Mouse (Mus musculus) stomach, postnatal 0 days (tissue): ENCODE data around the gene Ccndbp1. TPM values are rescaled to one million over a fixed set of nuclear protein-coding genes. Genes with fewer than 3 reads are reported as not detected.

Source experiments
- ATAC-seq: fragments of 200-750 bp; cut with Nextera tagmentation; 2 replicates; pipeline ENCODE4 v1.8.0; 2017; ENCODE audit not compliant: low FRiP score, low TSS enrichment
- DNase-seq: peaks from one replicate; pipeline ENCODE4 v3.0.0-alpha.2; 2016; ENCODE audit warnings: low spot score
- H3K27ac ChIP-seq: fragments of 300-500 bp; sonication (generic); replicated peaks from 2 replicates; pipeline ENCODE4 v1.5.1; 2014; ENCODE audit warnings: mild to moderate bottlenecking, control low read depth
- H3K27me3 ChIP-seq: fragments of 300-500 bp; sonication (generic); 2 replicates; pipeline ENCODE4 v1.6.1; 2014; ENCODE audit warnings: low read length; ENCODE audit not compliant: control insufficient read depth, insufficient read depth
- H3K36me3 ChIP-seq: fragments of 300-500 bp; sonication (generic); 2 replicates; pipeline ENCODE4 v1.6.1; 2014; ENCODE audit warnings: low read length, mixed read lengths; ENCODE audit not compliant: control insufficient read depth, insufficient read depth
- H3K4me1 ChIP-seq: fragments of 300-500 bp; sonication (generic); replicated peaks from 2 replicates; pipeline ENCODE4 v1.6.1; 2014; ENCODE audit warnings: antibody characterized with exemption; ENCODE audit not compliant: control insufficient read depth, insufficient read depth
- H3K4me2 ChIP-seq: fragments of 300-500 bp; sonication (generic); replicated peaks from 2 replicates; pipeline ENCODE4 v1.6.1; 2014; ENCODE audit warnings: low read depth, mild to moderate bottlenecking, control low read depth, moderate library complexity
- H3K4me3 ChIP-seq: fragments of 300-500 bp; sonication (generic); 2 replicates; pipeline ENCODE4 v1.5.1; 2014; ENCODE audit warnings: low read depth, low read length, control low read depth
- H3K9ac ChIP-seq: fragments of 300-500 bp; sonication (generic); 2 replicates; pipeline ENCODE4 v1.6.1; 2014; ENCODE audit warnings: mild to moderate bottlenecking, low read length, control low read depth, mixed read lengths
- H3K9me3 ChIP-seq: fragments of 300-500 bp; sonication (generic); 2 replicates; pipeline ENCODE4 v1.6.1; 2016; ENCODE audit warnings: low read length; ENCODE audit not compliant: control insufficient read depth
- CTCF ChIP-seq: IDR thresholded peaks from 2 replicates; pipeline ENCODE4 v1.5.1; 2016; ENCODE audit warnings: antibody characterized with exemption, low read depth, mild to moderate bottlenecking, moderate library complexity
- EP300 ChIP-seq: optimal IDR thresholded peaks from 2 replicates; pipeline ENCODE3; 2016; ENCODE audit warnings: antibody characterized with exemption
- WGBS: fragments of 180-500 bp; shearing (Covaris S2); extraction: QIAGEN DNeasy Blood & Tissue Kit; methylation state at CpG from one replicate; pipeline ENCODE4 v1.1.7; 2014; 5-methylcytosine and 5-hydroxymethylcytosine counted together
- polyA plus RNA-seq: library from polyadenylated mRNA; unstranded; fragments of >200 nt; fragmentation: Nextera tagmentation; extraction: Ambion mirVana; gene quantifications from 2 replicates; pipeline ENCODE4 v1.2.1, GENCODE M21; 2015

Ccndbp1 gene
- polyA plus RNA-seq, 1 experiment from 2014 or later, result 31.1 TPM

- Histone ChIP-seq H3K9me3 (no peaks in the 10 kb centered on the region), H3K27ac (no peak overlapping the region), H3K4me1 (no peaks in the 10 kb centered on the region), H3K9ac (no peak overlapping the region), H3K4me3 (no peak overlapping the region), H3K4me2 (no peak overlapping the region), H3K27me3 (no peaks in the 10 kb centered on the region), H3K36me3 (no peaks in the 10 kb centered on the region)
- ATAC-seq (no peak), DNase-seq (no peak)
- TF ChIP-seq CTCF (no peak), EP300 (no peak)
- 86% methylated on average over 7 of the region's 7 CpGs for WGBS
Observed at GRCm38 (mm10) chr2:121004018-121004811, 4.0 kb upstream of the Ccndbp1 start.

GRCm38 (mm10) chr2:121006986-121007385, 1.2 kb upstream of the Ccndbp1 start:
- ATAC-seq, result no peak

GRCm38 (mm10) chr2:121008664-121009007, 433 bp downstream of the Ccndbp1 start:
- DNase-seq (no peak), ATAC-seq (0 out of 2 replicates have a peak, but pooled peaks have one; percentile 6)
- Histone ChIP-seq H3K36me3 (no peaks in the 10 kb centered on the region), H3K27me3 (no peaks in the 10 kb centered on the region), H3K9me3 (no peaks in the 10 kb centered on the region), H3K9ac (peak overlapping the region; percentile 83), H3K4me2 (peak overlapping the region; percentile 87), H3K4me1 (no peaks in the 10 kb centered on the region), H3K4me3 (peak overlapping the region; percentile 88), H3K27ac (peak overlapping the region; percentile 73)
- WGBS, result 0% methylated on average over 12 of the region's 12 CpGs
- no peak for TF ChIP-seq CTCF
- TF ChIP-seq EP300, result no peak

More at GRCm38 (mm10) chr2:121006986-121007385, 1.2 kb upstream of the Ccndbp1 start:
- H3K27ac ChIP-seq, result no peak overlapping the region
- DNase-seq, result no peak
- no peak overlapping the region for H3K4me3 ChIP-seq
- H3K4me1 ChIP-seq, result no peaks in the 10 kb centered on the region
- H3K9me3 ChIP-seq, result no peaks in the 10 kb centered on the region
- H3K9ac ChIP-seq, result no peak overlapping the region
- H3K36me3 ChIP-seq, result no peaks in the 10 kb centered on the region
- no peak overlapping the region for H3K4me2 ChIP-seq
- 81% methylated on average over 1 of the region's 1 CpGs for WGBS
- H3K27me3 ChIP-seq, result no peaks in the 10 kb centered on the region
- TF ChIP-seq EP300 (no peak), CTCF (no peak)

- H3K4me1 ChIP-seq, result no peaks in the 10 kb centered on the region
- H3K4me2 ChIP-seq, result peak overlapping the region; percentile 87
- H3K27me3 ChIP-seq, result no peaks in the 10 kb centered on the region
- H3K9me3 ChIP-seq, result no peaks in the 10 kb centered on the region
- peak overlapping the region; percentile 88 for H3K4me3 ChIP-seq
- ATAC-seq (no peak), DNase-seq (no peak)
- no peaks in the 10 kb centered on the region for H3K36me3 ChIP-seq
- TF ChIP-seq EP300 (no peak), CTCF (no peak)
- H3K9ac ChIP-seq, result peak overlapping the region; percentile 83
- WGBS, result 17% methylated on average over 5 of the region's 5 CpGs
- no peak overlapping the region for H3K27ac ChIP-seq
Observed at GRCm38 (mm10) chr2:121009071-121009677, 971 bp downstream of the Ccndbp1 start.

GRCm38 (mm10) chr2:121012676-121013075, 4.5 kb downstream of the Ccndbp1 start:
- H3K4me1 ChIP-seq, result no peaks in the 10 kb centered on the region
- H3K36me3 ChIP-seq, result 0 out of 2 replicates have a peak, but pooled peaks cover 4% of the 10 kb centered on the region
- 90% methylated on average over 9 of the region's 9 CpGs for WGBS
- DNase-seq, result no peak
- TF ChIP-seq CTCF, result no peak
- no peak for TF ChIP-seq EP300
- no peak overlapping the region for H3K27ac ChIP-seq
- H3K4me3 ChIP-seq, result no peak overlapping the region
- no peak for ATAC-seq
- no peaks in the 10 kb centered on the region for H3K9me3 ChIP-seq
- H3K4me2 ChIP-seq, result no peak overlapping the region
- H3K9ac ChIP-seq, result no peak overlapping the region
- no peaks in the 10 kb centered on the region for H3K27me3 ChIP-seq

GRCm38 (mm10) chr2:121015507-121015906, 7.3 kb downstream of the Ccndbp1 start:
- no peaks in the 10 kb centered on the region for H3K9me3 ChIP-seq
- no peak overlapping the region for H3K9ac ChIP-seq
- no peak for TF ChIP-seq CTCF
- TF ChIP-seq EP300, result no peak
- no peak overlapping the region for H3K27ac ChIP-seq
- H3K4me3 ChIP-seq, result no peak overlapping the region
- whole genome bisulfite sequencing, result 85% methylated on average over 2 of the region's 2 CpGs
- H3K4me1 ChIP-seq, result no peaks in the 10 kb centered on the region
- DNase-seq (no peak), ATAC-seq (no peak)
- H3K27me3 ChIP-seq, result no peaks in the 10 kb centered on the region
- 0 out of 2 replicates have a peak, but pooled peaks cover 4% of the 10 kb centered on the region for H3K36me3 ChIP-seq
- H3K4me2 ChIP-seq, result no peak overlapping the region
